Mouse (Mus musculus): ENCODE measurements around the gene Tyk2.

Tyk2 gene

GRCm38 (mm10) chr9:21149077-21149653 lies 18.1 kb upstream of the Tyk2 start:
- no peak for DNase-seq (ENCODE audit: low spot score)

- no peak for DNase-seq (ENCODE audit: low spot score)
Observed at GRCm38 (mm10) chr9:21148427-21148826, 17.4 kb upstream of the Tyk2 start.

GRCm38 (mm10) chr9:21146722-21147121 lies 15.7 kb upstream of the Tyk2 start:
- DNase-seq (ENCODE audit: low spot score), result no peak

- no peak for DNase-seq (ENCODE audit: low spot score)
Observed at GRCm38 (mm10) chr9:21145431-21145830, 14.4 kb upstream of the Tyk2 start.

GRCm38 (mm10) chr9:21144361-21144760 lies 13.3 kb upstream of the Tyk2 start:
- no peak for DNase-seq (ENCODE audit: low spot score)

GRCm38 (mm10) chr9:21141922-21142321 lies 10.9 kb upstream of the Tyk2 start:
- no peak for DNase-seq (ENCODE audit: low spot score)

- peak; percentile 17 for DNase-seq (ENCODE audit: low spot score)
Observed at GRCm38 (mm10) chr9:21138386-21138785, 7.3 kb upstream of the Tyk2 start.

- peak; percentile 73 for DNase-seq (ENCODE audit: low spot score)
Observed at GRCm38 (mm10) chr9:21137229-21137628, 6.2 kb upstream of the Tyk2 start.

GRCm38 (mm10) chr9:21136401-21136800 lies 5.4 kb upstream of the Tyk2 start:
- DNase-seq (ENCODE audit: low spot score), result no peak

- DNase-seq (ENCODE audit: low spot score), result no peak
Observed at GRCm38 (mm10) chr9:21135941-21136381, 4.9 kb upstream of the Tyk2 start.

- DNase-seq (ENCODE audit: low spot score), result no peak
Observed at GRCm38 (mm10) chr9:21135329-21135890, 4.4 kb upstream of the Tyk2 start.

GRCm38 (mm10) chr9:21134595-21135328 lies 3.7 kb upstream of the Tyk2 start:
- peak; percentile 69 for DNase-seq (ENCODE audit: low spot score)

- DNase-seq (ENCODE audit: low spot score), result no peak
Observed at GRCm38 (mm10) chr9:21133064-21133707, 2.1 kb upstream of the Tyk2 start.

GRCm38 (mm10) chr9:21132102-21132775 lies 1.2 kb upstream of the Tyk2 start:
- peak; percentile 22 for DNase-seq (ENCODE audit: low spot score)

GRCm38 (mm10) chr9:21126259-21126627 lies 4.8 kb downstream of the Tyk2 start:
- no peak for DNase-seq (ENCODE audit: low spot score)

- no peak for DNase-seq (ENCODE audit: low spot score)
Observed at GRCm38 (mm10) chr9:21125502-21126258, 5.4 kb downstream of the Tyk2 start.

GRCm38 (mm10) chr9:21124837-21125236 lies 6.2 kb downstream of the Tyk2 start:
- DNase-seq (ENCODE audit: low spot score), result no peak

GRCm38 (mm10) chr9:21121483-21121882 lies 9.6 kb downstream of the Tyk2 start:
- DNase-seq (ENCODE audit: low spot score), result no peak

- DNase-seq (ENCODE audit: low spot score), result no peak
Observed at GRCm38 (mm10) chr9:21117073-21117472, 14.0 kb downstream of the Tyk2 start.

- DNase-seq (ENCODE audit: low spot score), result no peak
Observed at GRCm38 (mm10) chr9:21115105-21115504, 15.9 kb downstream of the Tyk2 start.

GRCm38 (mm10) chr9:21114190-21114589 lies 16.9 kb downstream of the Tyk2 start:
- DNase-seq (ENCODE audit: low spot score), result no peak

- no peak for DNase-seq (ENCODE audit: low spot score)
Observed at GRCm38 (mm10) chr9:21113751-21114150, 17.3 kb downstream of the Tyk2 start.
